Mouse (Mus musculus) E14TG2a.4 (cell line): ENCODE measurements around the gene Pex5l.

Experiments
- H3K27me3 ChIP-seq: 2 replicates; pipeline ENCODE4 v1.6.1; 2014; ENCODE audit warnings: low read length, control low read depth; ENCODE audit not compliant: insufficient read depth
- H3K36me3 ChIP-seq: 2 replicates; pipeline ENCODE4 v1.6.1; 2014; ENCODE audit warnings: low read length, control low read depth; ENCODE audit not compliant: insufficient read depth
- H3K4me1 ChIP-seq: replicated peaks from 2 replicates; pipeline ENCODE4 v1.6.1; 2014; ENCODE audit warnings: low read depth, low read length, control low read depth
- H3K4me3 ChIP-seq: replicated peaks from 2 replicates; pipeline ENCODE4 v1.5.1; 2014; ENCODE audit warnings: mild to moderate bottlenecking, low read length
- H3K9me3 ChIP-seq: 2 replicates; pipeline ENCODE4 v1.6.1; 2014; ENCODE audit warnings: low read length, control low read depth
- CTCF ChIP-seq: conservative IDR thresholded peaks from 2 replicates; pipeline ENCODE4 v1.5.1; 2014; ENCODE audit warnings: low read length
- NANOG ChIP-seq: IDR thresholded peaks from 2 replicates; pipeline ENCODE4 v1.6.1; 2014; ENCODE audit warnings: borderline replicate concordance, low read length, mixed read lengths
- POU5F1 ChIP-seq: IDR thresholded peaks from 2 replicates; pipeline ENCODE4 v1.6.1; 2014; ENCODE audit warnings: low read length, borderline replicate concordance

Gene Pex5l

GRCm38 (mm10) chr3:32904599-32904998 is 238.4 kb downstream of the Pex5l start:
- Histone ChIP-seq H3K36me3 (peaks cover 8% of the 10 kb centered on the region; the same call in 1 of the 2 replicates), H3K4me3 (no peak overlapping the region), H3K9me3 (no peaks in the 10 kb centered on the region), H3K27me3 (no peaks in the 10 kb centered on the region), H3K4me1 (0 out of 2 replicates have a peak, but pooled peaks cover 4% of the 10 kb centered on the region)
- TF ChIP-seq NANOG: no peak
- no peak for TF ChIP-seq CTCF
- no peak for TF ChIP-seq POU5F1

GRCm38 (mm10) chr3:32903462-32903861 is 239.6 kb downstream of the Pex5l start:
- Histone ChIP-seq H3K9me3 (no peaks in the 10 kb centered on the region), H3K4me1 (0 out of 2 replicates have a peak, but pooled peaks cover 4% of the 10 kb centered on the region), H3K27me3 (no peaks in the 10 kb centered on the region), H3K4me3 (no peak overlapping the region), H3K36me3 (peaks cover 8% of the 10 kb centered on the region; the same call in 1 of the 2 replicates)
- TF ChIP-seq POU5F1 (no peak), NANOG (no peak), CTCF (no peak)
